Mouse (Mus musculus) liver, adult 2 months (tissue): Measurements from ENCODE around the gene Chst14.

Experiments used
- CTCF ChIP-seq: fragments of 200-500 bp; IDR thresholded peaks from 2 replicates; pipeline ENCODE4 v1.5.1; 2011; ENCODE audit warnings: low read depth, low read length, control low read depth
- POLR2A ChIP-seq: fragments of 200-500 bp; IDR thresholded peaks from 2 replicates; pipeline ENCODE4 v1.6.1; 2011; ENCODE audit warnings: low read length, control low read depth; ENCODE audit not compliant: insufficient read depth; ENCODE audit errors: extremely low read depth

DNA sequence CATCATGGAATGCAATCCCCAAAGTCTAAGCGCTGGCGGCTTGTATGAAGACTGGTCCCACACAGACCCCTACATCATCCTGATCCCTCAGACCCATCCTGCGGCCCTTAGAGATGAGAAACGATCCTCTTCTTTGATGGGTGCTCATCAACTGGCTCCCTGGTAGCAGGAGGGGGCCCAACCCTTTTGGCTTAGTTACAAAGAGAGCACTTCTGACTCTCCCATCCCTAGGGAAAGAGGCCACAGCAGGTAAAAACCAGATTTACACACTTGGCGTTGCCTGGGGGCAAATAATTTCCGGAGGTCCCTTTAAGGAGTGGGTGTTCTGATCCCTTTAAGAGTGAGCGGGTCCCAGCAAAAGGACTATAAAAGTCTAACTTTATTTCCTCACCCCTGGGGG, 28.9 kb upstream of the Chst14 start:
- TF ChIP-seq POLR2A = no peak
- no peak for TF ChIP-seq CTCF
